Mouse (Mus musculus) ovary, adult 2 months (tissue): ENCODE measurements around the gene Pygo1. TPM values are rescaled to one million over a fixed set of nuclear protein-coding genes. Genes with fewer than 3 reads are reported as not detected.

Source experiments
- polyA plus RNA-seq: library from polyadenylated mRNA; depleted of rRNA; stranded (reverse); fragments of >200 nt; gene quantifications from 2 replicates; pipeline ENCODE4 v1.2.3, GENCODE M21; 2012; rRNA removed

Gene Pygo1
- 1.4 and 2.1 TPM in 2 replicates for polyA plus RNA-seq

DNA sequence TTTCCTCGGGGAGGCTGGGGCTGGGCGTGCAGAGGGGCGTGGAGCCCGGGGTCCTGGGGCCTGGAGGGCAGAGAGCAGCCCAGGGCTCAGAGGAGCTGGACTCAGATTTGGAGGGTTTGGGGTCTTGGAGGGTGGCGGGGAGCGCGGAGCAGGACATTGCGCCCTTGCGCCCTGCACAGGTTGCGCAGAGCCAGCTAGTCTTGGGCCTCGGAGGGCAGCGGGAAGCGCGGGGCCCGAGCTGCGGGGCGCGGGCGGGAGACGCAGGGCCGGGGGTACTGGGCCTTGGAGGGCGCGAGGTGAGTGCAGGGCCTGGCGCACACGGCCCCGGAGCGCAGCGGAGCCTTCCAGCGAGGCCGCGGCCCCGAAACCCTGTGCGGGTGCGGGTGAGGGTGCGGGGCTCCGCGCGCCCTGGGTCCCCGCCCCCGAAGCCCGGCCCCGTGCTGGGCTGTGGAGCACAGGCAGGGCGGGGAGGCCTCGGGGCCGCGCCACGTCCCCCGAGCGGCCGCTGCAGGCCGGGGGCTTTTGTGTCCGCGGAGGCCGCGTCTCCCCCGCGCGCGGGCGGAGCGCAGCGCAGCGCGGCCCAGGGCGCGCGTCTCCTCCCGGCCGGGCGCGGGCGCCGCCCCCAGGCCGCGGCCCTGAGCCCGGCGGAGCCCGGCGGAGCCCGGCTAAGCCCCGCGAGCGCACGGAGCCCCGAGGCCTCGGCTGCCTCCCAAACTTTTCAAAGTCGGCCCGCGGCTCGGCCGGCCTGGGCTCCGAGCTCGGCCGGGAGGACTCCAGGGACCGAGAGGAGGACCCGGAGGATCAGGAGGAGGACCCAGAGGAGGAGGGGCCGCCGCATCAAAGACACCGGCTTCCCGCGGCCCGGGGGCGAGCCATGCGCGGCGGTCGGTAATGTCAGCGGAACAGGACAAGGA, at the start of gene Pygo1:
Gene Pygo1 (plus strand): TSS at position 625 of the 914 bp plus-strand sequence.

DNA sequence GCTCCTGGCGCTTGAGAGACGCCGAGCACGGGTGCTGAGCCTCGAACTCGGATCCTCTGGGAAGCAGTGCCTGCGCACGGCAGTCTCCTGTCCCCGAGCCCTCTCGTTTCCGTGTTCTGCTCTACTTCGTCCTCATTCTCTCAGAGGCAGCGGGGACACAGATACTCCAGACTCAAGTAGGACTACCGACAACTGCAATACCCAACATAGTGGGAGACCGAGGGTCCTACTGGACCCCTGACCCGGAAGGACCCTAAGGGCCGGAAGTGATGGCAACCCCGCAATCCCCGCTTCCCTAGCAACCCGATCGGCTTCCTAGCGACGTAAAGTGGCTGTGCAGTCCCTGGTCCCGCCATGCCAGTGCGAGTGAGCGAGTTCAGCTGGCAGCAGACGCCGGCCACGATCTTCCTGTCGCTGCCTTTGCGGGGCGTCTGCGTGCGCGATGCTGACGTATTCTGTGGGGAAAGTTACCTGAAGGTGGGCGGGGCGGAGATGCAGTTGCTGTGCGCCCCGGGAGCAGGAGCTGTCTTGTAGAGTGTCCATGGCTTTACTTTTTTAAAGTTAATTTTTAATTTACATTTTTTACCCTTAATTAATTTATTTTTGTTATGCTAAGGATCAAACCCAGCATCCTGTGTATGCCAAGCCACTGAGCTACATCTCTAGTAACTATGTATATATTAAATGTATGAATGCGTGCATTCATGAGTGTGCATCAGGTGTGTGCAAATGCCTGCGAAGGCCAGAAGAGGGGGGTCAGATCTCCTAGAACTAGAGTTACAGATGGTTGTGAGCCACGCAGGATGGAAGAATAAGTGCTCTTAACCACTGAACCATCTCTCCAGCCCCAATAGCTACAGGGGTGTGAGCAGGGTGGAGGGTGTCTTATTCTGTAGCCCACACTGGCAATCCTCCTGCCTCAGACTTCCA, 33.3 kb downstream of the Pygo1 start, which contains the start of the genes Dyx1c1 and Gm44503:
Gene Dyx1c1 (plus strand): TSS at position 265 of the 930 bp plus-strand sequence.
Gene Gm44503 (plus strand): TSS at position 332 of the 930 bp plus-strand sequence.

DNA sequence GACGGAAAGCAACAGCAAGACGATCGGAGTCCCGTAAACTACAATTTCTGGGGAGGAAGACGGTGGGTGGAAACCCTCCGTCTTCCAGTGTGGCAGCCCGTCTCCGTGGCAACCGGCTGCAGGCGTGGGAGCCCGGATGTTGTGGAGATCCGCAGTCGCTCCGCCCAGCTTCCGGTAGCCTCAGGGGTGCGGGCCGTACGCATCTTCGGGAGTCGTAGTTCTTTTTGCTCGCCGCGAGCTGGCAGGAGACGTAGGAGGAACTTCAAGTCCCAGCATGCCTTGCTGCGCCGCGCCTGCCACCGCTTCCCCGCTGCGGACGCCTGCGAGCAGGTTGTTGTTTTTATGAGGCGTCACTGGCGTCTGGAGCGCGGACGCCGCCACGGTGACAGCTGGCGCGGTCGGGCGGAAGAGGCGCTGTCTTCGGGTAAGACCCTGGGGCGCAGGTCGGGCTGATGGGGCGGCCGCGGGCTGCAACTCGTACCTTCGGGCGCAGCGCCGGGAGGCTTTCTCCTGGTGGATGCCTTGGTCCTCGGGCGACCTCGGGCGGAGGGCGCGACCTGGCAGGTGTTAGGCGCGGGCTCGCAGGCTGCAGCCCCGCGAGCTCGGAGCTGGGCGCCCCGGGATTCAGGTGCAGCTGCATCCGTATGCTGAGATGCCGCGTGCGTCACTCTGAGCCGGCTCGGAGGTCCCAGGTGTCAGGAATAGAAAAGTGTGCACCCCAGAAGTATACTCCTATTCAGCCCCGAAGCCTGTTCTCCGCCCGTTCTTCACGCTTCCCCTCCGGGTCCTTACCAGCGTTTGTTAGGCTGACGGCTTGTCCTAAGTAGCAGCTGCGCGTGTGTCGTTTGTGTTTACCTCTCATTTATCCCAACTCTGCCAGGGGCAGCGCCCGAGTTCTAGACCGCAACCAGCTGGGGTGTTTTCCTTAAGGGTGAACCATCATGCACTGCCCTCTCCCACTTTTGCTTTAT, 60.1 kb downstream of the Pygo1 start, which contains the start of the genes Ccpg1os and Ccpg1:
Gene Ccpg1os (minus strand): TSS at position 133 of the 971 bp plus-strand sequence.
Gene Ccpg1 (plus strand): TSS at position 180 of the 971 bp plus-strand sequence.

Other genes with a start within 250 kb of the Pygo1 start
- gene Prtg, start 118.8 kb upstream of the Pygo1 start, polyA plus RNA-seq: 0.23 and 0.46 TPM in 2 replicates
- 1.1 and 1.2 TPM in 2 replicates for gene Dyx1c1, start 33.1 kb downstream of the Pygo1 start, polyA plus RNA-seq
- not detected in 2 replicates for gene Gm44503, start 33.2 kb downstream of the Pygo1 start, polyA plus RNA-seq
- gene Ccpg1os, start 59.7 kb downstream of the Pygo1 start, polyA plus RNA-seq: 8.1 and 8.2 TPM in 2 replicates
- 4.7 and 5.7 TPM in 2 replicates for gene Ccpg1, start 59.8 kb downstream of the Pygo1 start, polyA plus RNA-seq
- gene Pigb, start 114.7 kb downstream of the Pygo1 start, polyA plus RNA-seq: 9.9 and 12.2 TPM in 2 replicates
- gene Rab27a, start 119.2 kb downstream of the Pygo1 start, polyA plus RNA-seq: 6.6 and 9.8 TPM in 2 replicates
- 33.9 and 54.0 TPM in 2 replicates for gene Khdc3, start 176.2 kb downstream of the Pygo1 start, polyA plus RNA-seq
- gene Gm20509, start 176.8 kb downstream of the Pygo1 start, polyA plus RNA-seq: 0.20 TPM in 1 of 2 replicates, not detected in the other
- 11.1 and 13.6 TPM in 2 replicates for gene Rsl24d1, start 187.8 kb downstream of the Pygo1 start, polyA plus RNA-seq